In genomic region chr11:121148193-121148592, GRCm38 (mm10) we compare ENCODE assay signal across 20 mouse cellular contexts. TPM values are rescaled to one million over a fixed set of nuclear protein-coding genes. Genes with fewer than 3 reads are reported as not detected.
DNase-seq lines count a peak whose midpoint lies in the region; TF ChIP-seq lines count a peak whose summit lies in the region.
"Had no signal": no experiment of that assay in that cellular context is flagged by ENCODE, and none has a peak within 500 bp of the region (broad histone marks: within the 10 kb centered on the region; RNA-seq: fewer than 3 reads in every experiment).

No protein-coding gene starts in this region.

- no peak overlapping the region for H3K27ac ChIP-seq in kidney, adult 2 months (ENCODE audit: insufficient read depth, low read depth, low read length)
- no peak overlapping the region for H3K27ac ChIP-seq in spleen, adult 2 months (ENCODE audit: insufficient read depth, low read length)
- no peak overlapping the region for H3K27ac ChIP-seq in ES-E14 (ENCODE audit: insufficient read depth, low read depth, low read length, poor library complexity, severe bottlenecking)
- H3K27ac ChIP-seq: forebrain, embryonic 13.5 days; neural tube, embryonic 12.5 days had no signal

- H3K9ac ChIP-seq in ES-E14 (ENCODE audit: insufficient read depth, low read depth, low read length, poor library complexity, severe bottlenecking) = no peak overlapping the region
- H3K9ac ChIP-seq: forebrain, embryonic 13.5 days; neural tube, embryonic 12.5 days had no signal

- in situ Hi-C loops in ES-E14 (cut with MboI; ENCODE audit: low sequenced_read_pairs in 2 of 2, unreplicated experiment in 2 of 2) = no loop called here

- no peaks in the 10 kb centered on the region for H3K4me1 ChIP-seq in kidney, adult 2 months (ENCODE audit: control insufficient read depth, insufficient read depth, low read length)
- no peaks in the 10 kb centered on the region for H3K4me1 ChIP-seq in spleen, adult 2 months (ENCODE audit: control insufficient read depth, insufficient read depth, insufficient read length)
- peaks cover 3 to 8% of the 10 kb centered on the region in 2 experiments; a peak in 1 of 4 replicates for H3K4me1 ChIP-seq in ES-E14 (ENCODE audit: control insufficient read depth in 2 of 2, insufficient read depth in 2 of 2, low read length in 2 of 2, poor library complexity in 1 of 2)
- H3K4me1 ChIP-seq: forebrain, embryonic 13.5 days; neural tube, embryonic 12.5 days had no signal

- no peaks in the 10 kb centered on the region for H3K36me3 ChIP-seq in kidney, adult 2 months (ENCODE audit: control insufficient read depth, insufficient read depth, low read length)
- no peaks in the 10 kb centered on the region for H3K36me3 ChIP-seq in spleen, adult 2 months (ENCODE audit: control insufficient read depth, insufficient read depth, low read length)
- peaks cover 8% of the 10 kb centered on the region; the same call in 1 of the 2 replicates for H3K36me3 ChIP-seq in ES-E14 (ENCODE audit: control insufficient read depth, insufficient read depth, low read length, poor library complexity, severe bottlenecking)
- H3K36me3 ChIP-seq: neural tube, embryonic 12.5 days had no signal

- TF ChIP-seq POLR2A in kidney, adult 2 months (IDR thresholded peaks at IDR 0.05; ENCODE audit: low read depth, low read length) = no peak
- TF ChIP-seq POLR2A in spleen, adult 2 months (IDR thresholded peaks at IDR 0.05; ENCODE audit: low read depth, low read length) = no peak

- H3K9me3 ChIP-seq in ES-E14 (ENCODE audit: control insufficient read depth, insufficient read depth, low read depth, low read length) = no peaks in the 10 kb centered on the region
- H3K9me3 ChIP-seq: forebrain, embryonic 13.5 days; neural tube, embryonic 12.5 days had no signal

- DNase-seq in kidney, adult 2 months = no peak
- no peak for DNase-seq in kidney, postnatal 36 days
- no peak for DNase-seq in spleen, adult 2 months (ENCODE audit: low read depth in 1 of 2, low spot score in 2 of 2)
- no peak for DNase-seq in spleen, postnatal 36 days (ENCODE audit: low spot score in 2 of 2)
- DNase-seq in ES-E14 (ENCODE audit: low read depth, low spot score) = no peak
- peak; percentile 23 for DNase-seq in naive thymus-derived CD4-positive, alpha-beta T cell, adult 2 months (ENCODE audit: low read depth)
- DNase-seq in embryo, embryonic 10 days (ENCODE audit: low spot score) = no peak
- DNase-seq in adrenal gland, adult (ENCODE audit: inconsistent age in 2 of 2, low spot score in 1 of 2) = no peak
- DNase-seq: cerebellum, adult 11-12 months; heart, adult 18-20 months; heart, postnatal 14 days; lung, postnatal 36 days; midbrain, embryonic 14.5 days had no signal

- 88% methylated on average over 3 of the region's 3 CpGs for WGBS in kidney, adult 2 months
- WGBS in spleen, adult 2 months = 85% methylated on average over 3 of the region's 3 CpGs

- no peaks in the 10 kb centered on the region for H3K27me3 ChIP-seq in kidney, adult 2 months (replicated peaks; ENCODE audit: control insufficient read depth, insufficient read depth, low read length)
- no peaks in the 10 kb centered on the region for H3K27me3 ChIP-seq in spleen, adult 2 months (ENCODE audit: control insufficient read depth, insufficient read depth, low read length)
- H3K27me3 ChIP-seq: forebrain, embryonic 13.5 days; neural tube, embryonic 12.5 days had no signal

- peak; percentile 34 for TF ChIP-seq CTCF in kidney, adult 2 months (conservative IDR thresholded peaks at IDR 0.05; ENCODE audit: insufficient read depth, insufficient read length, low read depth, low read length)
- peak; percentile 8; the same call in 1 of the 2 replicates for TF ChIP-seq CTCF in spleen, adult 2 months (IDR thresholded peaks at IDR 0.05; ENCODE audit: extremely low read depth, insufficient read depth, insufficient read length, insufficient replicate concordance)

- H3K4me3 ChIP-seq in kidney, adult 2 months (ENCODE audit: insufficient read depth, low read depth, low read length) = no peak overlapping the region
- H3K4me3 ChIP-seq in spleen, adult 2 months (ENCODE audit: extremely low read depth, insufficient read depth, insufficient read length) = no peak overlapping the region
- peak overlapping the region; percentile 10 to 75; a peak in 2 of 4 replicates for H3K4me3 ChIP-seq in ES-E14 (ENCODE audit: insufficient read depth in 1 of 2, low read depth in 1 of 2, low read length in 2 of 2, poor library complexity in 1 of 2, severe bottlenecking in 1 of 2)
- H3K4me3 ChIP-seq: forebrain, embryonic 13.5 days; neural tube, embryonic 12.5 days had no signal

TF ChIP-seq in ES-E14, 5 proteins besides CTCF, POLR2A, EP300 and RAD21:
- TF ChIP-seq ZNF384 (IDR thresholded peaks at IDR 0.05; ENCODE audit: low read depth, low read length) (no peak), MAFK (IDR thresholded peaks at IDR 0.05; ENCODE audit: insufficient read depth, low read depth, low read length) (no peak), HCFC1 (IDR thresholded peaks at IDR 0.05; ENCODE audit: borderline replicate concordance, insufficient read depth, low read length) (0 out of 2 replicates have a peak, but pooled peaks have one; percentile 39), CHD2 (IDR thresholded peaks at IDR 0.05; ENCODE audit: low read depth, low read length) (no peak), ZC3H11A (IDR thresholded peaks at IDR 0.05; ENCODE audit: borderline replicate concordance, low read depth, low read length) (0 out of 2 replicates have a peak, but pooled peaks have one; percentile 3)

RNA-seq across cellular contexts. Expression of gene Tex19.1, which starts 2.2 kb away (rescaled TPM):
- not detected in 2 replicates for polyA plus RNA-seq in kidney, adult 2 months (2012; rRNA removed)
- not detected in 2 replicates for polyA plus RNA-seq in spleen, adult 2 months (2012; rRNA removed)
- 96.7 and 193 TPM in 2 replicates for total RNA-seq in ES-E14 (2012; rRNA removed)
- total RNA-seq: common myeloid progenitor, adult 5-6 weeks; heart, adult 18-20 months; heart, postnatal 14 days; left cerebral cortex, adult 8-10 months had no signal
- polyA plus RNA-seq: activated CD4-positive, CD25-positive, alpha-beta regulatory T cell, adult 4 months; embryonic facial prominence, embryonic 14.5 days; forebrain, embryonic 13.5 days; large intestine, adult 2 months; midbrain, embryonic 14.5 days; neural tube, embryonic 12.5 days had no signal

RNA-seq across cellular contexts. Expression of gene Uts2r, which starts 11.9 kb away (rescaled TPM):
- polyA plus RNA-seq in kidney, adult 2 months (2012; rRNA removed) = not detected in 2 replicates
- not detected in 2 replicates for polyA plus RNA-seq in spleen, adult 2 months (2012; rRNA removed)
- 0.26 and 0.80 TPM in 2 replicates for total RNA-seq in ES-E14 (2012; rRNA removed)
- total RNA-seq: common myeloid progenitor, adult 5-6 weeks had no signal
- polyA plus RNA-seq: activated CD4-positive, CD25-positive, alpha-beta regulatory T cell, adult 4 months; large intestine, adult 2 months had no signal

RNA-seq across cellular contexts. Expression of gene Tex19.2, which starts 29.7 kb away (rescaled TPM):
- not detected in 2 replicates for polyA plus RNA-seq in kidney, adult 2 months (2012; rRNA removed)
- not detected in 2 replicates for polyA plus RNA-seq in spleen, adult 2 months (2012; rRNA removed)
- total RNA-seq in ES-E14 (2012; rRNA removed) = 2.9 and 6.5 TPM in 2 replicates
- total RNA-seq: common myeloid progenitor, adult 5-6 weeks; heart, adult 18-20 months; heart, postnatal 14 days; left cerebral cortex, adult 8-10 months had no signal
- polyA plus RNA-seq: activated CD4-positive, CD25-positive, alpha-beta regulatory T cell, adult 4 months; embryonic facial prominence, embryonic 14.5 days; forebrain, embryonic 13.5 days; large intestine, adult 2 months; midbrain, embryonic 14.5 days; neural tube, embryonic 12.5 days had no signal

RNA-seq across cellular contexts. Expression of gene Hexdc, which starts 56.0 kb away (rescaled TPM):
- polyA plus RNA-seq in kidney, adult 2 months (2012; rRNA removed) = 18.3 and 23.6 TPM in 2 replicates
- polyA plus RNA-seq in spleen, adult 2 months (2012; rRNA removed) = 11.0 and 14.7 TPM in 2 replicates
- total RNA-seq in ES-E14 (2012; rRNA removed) = 13.3 and 15.5 TPM in 2 replicates

RNA-seq across cellular contexts. Expression of gene Ogfod3, which starts 56.3 kb away (rescaled TPM):
- 25.4 and 27.4 TPM in 2 replicates for polyA plus RNA-seq in kidney, adult 2 months (2012; rRNA removed)
- polyA plus RNA-seq in spleen, adult 2 months (2012; rRNA removed) = 5.9 TPM in 2 replicates
- total RNA-seq in ES-E14 (2012; rRNA removed) = 16.3 and 23.2 TPM in 2 replicates

Comparison
In these comparisons a context has a peak if more than half of its experiments do, and no peak if none do; other contexts are left out.
1. H3K4me3 ChIP-seq: peak in ES-E14 (2 of 2); none in kidney, adult 2 months (single experiment) and spleen, adult 2 months (single experiment).